Mouse (Mus musculus) kidney, embryonic 15.5 days (tissue): ENCODE results near the gene Guk1. TPM values are rescaled to one million over a fixed set of nuclear protein-coding genes. Genes with fewer than 3 reads are reported as not detected.

Experiments used
- ATAC-seq: fragments of 200-750 bp; cut with Nextera tagmentation; replicated peaks from 2 replicates; pipeline ENCODE4 v1.8.0; 2017; ENCODE audit warnings: moderate TSS enrichment; ENCODE audit not compliant: low FRiP score
- H3K27ac ChIP-seq: fragments of 300-500 bp; sonication (generic); 2 replicates; pipeline ENCODE4 v1.5.1; 2015; ENCODE audit warnings: mild to moderate bottlenecking, inconsistent platforms
- H3K27me3 ChIP-seq: fragments of 300-500 bp; sonication (generic); 2 replicates; pipeline ENCODE4 v1.6.1; 2015; ENCODE audit warnings: inconsistent platforms
- H3K36me3 ChIP-seq: fragments of 300-500 bp; sonication (generic); 2 replicates; pipeline ENCODE4 v1.6.1; 2015; ENCODE audit warnings: inconsistent platforms
- H3K4me1 ChIP-seq: fragments of 300-500 bp; sonication (generic); 2 replicates; pipeline ENCODE4 v1.6.1; 2015; ENCODE audit warnings: inconsistent platforms
- H3K4me2 ChIP-seq: fragments of 300-500 bp; sonication (generic); 2 replicates; pipeline ENCODE4 v1.6.1; 2015; ENCODE audit warnings: moderate library complexity, mild to moderate bottlenecking, inconsistent platforms
- H3K4me3 ChIP-seq: fragments of 300-500 bp; sonication (generic); replicated peaks from 2 replicates; pipeline ENCODE4 v1.5.1; 2015; ENCODE audit warnings: mild to moderate bottlenecking, inconsistent platforms
- H3K9ac ChIP-seq: fragments of 300-500 bp; sonication (generic); 2 replicates; pipeline ENCODE4 v1.6.1; 2015; ENCODE audit warnings: mild to moderate bottlenecking, inconsistent platforms
- H3K9me3 ChIP-seq: fragments of 300-500 bp; sonication (generic); replicated peaks from 2 replicates; pipeline ENCODE4 v1.6.1; 2016; ENCODE audit warnings: inconsistent platforms
- WGBS: fragments of 180-500 bp; shearing (Covaris S2); methylation state at CpG from one replicate; pipeline ENCODE4 v1.1.7; 2015; ENCODE audit warnings: mixed read lengths; 5-methylcytosine and 5-hydroxymethylcytosine counted together
- polyA plus RNA-seq: library from polyadenylated mRNA; unstranded; fragments of >200 nt; fragmentation: Nextera tagmentation; extraction: Ambion mirVana; gene quantifications from 2 replicates; pipeline ENCODE4 v1.2.1, GENCODE M21; 2015

Gene Guk1
- polyA plus RNA-seq, 1 experiment from 2014 or later, result 120 TPM

GRCm38 (mm10) chr11:59154220-59154619 lies 37.8 kb downstream of the Guk1 start:
- Histone ChIP-seq H3K4me1 (no peaks in the 10 kb centered on the region), H3K9me3 (no peaks in the 10 kb centered on the region), H3K27ac (no peak overlapping the region), H3K4me3 (no peak overlapping the region), H3K9ac (no peak overlapping the region), H3K4me2 (no peak overlapping the region), H3K36me3 (peaks cover 28% of the 10 kb centered on the region), H3K27me3 (no peaks in the 10 kb centered on the region)
- 87% methylated on average over 7 of the region's 7 CpGs for WGBS
- ATAC-seq, result no peak

- Histone ChIP-seq H3K27ac (no peak overlapping the region), H3K4me3 (no peak overlapping the region), H3K9me3 (no peaks in the 10 kb centered on the region), H3K4me1 (no peaks in the 10 kb centered on the region), H3K27me3 (no peaks in the 10 kb centered on the region), H3K4me2 (no peak overlapping the region), H3K36me3 (peaks cover 10% of the 10 kb centered on the region; the same call in 1 of the 2 replicates), H3K9ac (no peak overlapping the region)
- no peak for ATAC-seq
- 38% methylated on average over 3 of the region's 3 CpGs for WGBS
Observed at GRCm38 (mm10) chr11:59151729-59152128, 40.3 kb downstream of the Guk1 start.

- H3K27me3 ChIP-seq, result no peaks in the 10 kb centered on the region
- H3K9ac ChIP-seq, result no peak overlapping the region
- ATAC-seq, result no peak
- 72% methylated on average over 3 of the region's 3 CpGs for WGBS
- no peaks in the 10 kb centered on the region for H3K36me3 ChIP-seq
- no peaks in the 10 kb centered on the region for H3K9me3 ChIP-seq
- no peaks in the 10 kb centered on the region for H3K4me1 ChIP-seq
- H3K27ac ChIP-seq, result no peak overlapping the region
- H3K4me2 ChIP-seq, result no peak overlapping the region
- H3K4me3 ChIP-seq, result no peak overlapping the region
Observed at GRCm38 (mm10) chr11:59149302-59149701, 42.7 kb downstream of the Guk1 start.

GRCm38 (mm10) chr11:59142962-59143361 lies 49.0 kb downstream of the Guk1 start:
- H3K36me3 ChIP-seq, result no peaks in the 10 kb centered on the region
- no peak overlapping the region for H3K4me3 ChIP-seq
- no peaks in the 10 kb centered on the region for H3K9me3 ChIP-seq
- WGBS, result 65% methylated on average over 5 of the region's 5 CpGs
- H3K9ac ChIP-seq, result no peak overlapping the region
- no peak overlapping the region for H3K4me2 ChIP-seq
- no peak for ATAC-seq
- no peaks in the 10 kb centered on the region; the same call in 1 of the 2 replicates for H3K4me1 ChIP-seq
- no peak overlapping the region for H3K27ac ChIP-seq
- H3K27me3 ChIP-seq, result peaks cover 17% of the 10 kb centered on the region

GRCm38 (mm10) chr11:59141772-59142370 lies 50.1 kb downstream of the Guk1 start:
- ATAC-seq, result peak; percentile 74
- H3K4me2 ChIP-seq, result peak overlapping the region; percentile 54
- H3K4me1 ChIP-seq, result no peaks in the 10 kb centered on the region; the same call in 1 of the 2 replicates
- no peak overlapping the region for H3K9ac ChIP-seq
- peaks cover 28% of the 10 kb centered on the region for H3K27me3 ChIP-seq
- no peak overlapping the region for H3K27ac ChIP-seq
- WGBS, result 6% methylated on average over 14 of the region's 14 CpGs
- H3K9me3 ChIP-seq, result no peaks in the 10 kb centered on the region
- H3K4me3 ChIP-seq, result peak overlapping the region; percentile 24; the same call in 1 of the 2 replicates
- H3K36me3 ChIP-seq, result no peaks in the 10 kb centered on the region

GRCm38 (mm10) chr11:59138537-59139486 lies 53.2 kb downstream of the Guk1 start:
- no peak overlapping the region for H3K27ac ChIP-seq
- peaks cover 17% of the 10 kb centered on the region for H3K4me1 ChIP-seq
- H3K4me3 ChIP-seq, result no peak overlapping the region
- H3K9ac ChIP-seq, result no peak overlapping the region
- no peak overlapping the region for H3K4me2 ChIP-seq
- WGBS, result 43% methylated on average over 19 of the region's 19 CpGs
- no peaks in the 10 kb centered on the region for H3K9me3 ChIP-seq
- H3K27me3 ChIP-seq, result peaks cover 58% of the 10 kb centered on the region
- no peak for ATAC-seq
- no peaks in the 10 kb centered on the region for H3K36me3 ChIP-seq

GRCm38 (mm10) chr11:59136994-59137706 lies 54.9 kb downstream of the Guk1 start:
- no peak for ATAC-seq

GRCm38 (mm10) chr11:59135904-59136452 lies 56.0 kb downstream of the Guk1 start, which contains the start of gene Obscn:
TSS of gene Obscn (minus strand) at chr11:59136402.
- Histone ChIP-seq H3K9ac (no peak within 1 kb of the TSS), H3K9me3 (no peaks in the 10 kb centered on the region), H3K27me3 (peaks cover 76% of the 10 kb centered on the region), H3K4me3 (peak within 1 kb of the TSS; percentile 36), H3K36me3 (no peaks in the 10 kb centered on the region), H3K4me2 (peak within 1 kb of the TSS; percentile 54), H3K27ac (no peak within 1 kb of the TSS), H3K4me1 (peaks cover 17% of the 10 kb centered on the region)
- ATAC-seq, result no peak
- 16% methylated on average over 44 of the region's 44 CpGs for WGBS

More at GRCm38 (mm10) chr11:59136994-59137706, 54.9 kb downstream of the Guk1 start:
- 77% methylated on average over 12 of the region's 12 CpGs for WGBS
- peaks cover 17% of the 10 kb centered on the region for H3K4me1 ChIP-seq
- H3K4me3 ChIP-seq, result no peak overlapping the region
- H3K4me2 ChIP-seq, result no peak overlapping the region
- H3K36me3 ChIP-seq, result no peaks in the 10 kb centered on the region
- H3K27me3 ChIP-seq, result peaks cover 75% of the 10 kb centered on the region
- H3K9me3 ChIP-seq, result no peaks in the 10 kb centered on the region
- no peak overlapping the region for H3K9ac ChIP-seq
- no peak overlapping the region for H3K27ac ChIP-seq

- no peaks in the 10 kb centered on the region for H3K36me3 ChIP-seq
- H3K27ac ChIP-seq, result no peak overlapping the region
- H3K4me1 ChIP-seq, result peaks cover 17% of the 10 kb centered on the region
- H3K9me3 ChIP-seq, result no peaks in the 10 kb centered on the region
- H3K4me3 ChIP-seq, result peak overlapping the region; percentile 36
- H3K9ac ChIP-seq, result no peak overlapping the region
- ATAC-seq, result no peak
- peaks cover 73% of the 10 kb centered on the region for H3K27me3 ChIP-seq
- H3K4me2 ChIP-seq, result peak overlapping the region; percentile 54
- 5% methylated on average over 55 of the region's 55 CpGs for WGBS
Observed at GRCm38 (mm10) chr11:59135051-59135820, 56.8 kb downstream of the Guk1 start.

GRCm38 (mm10) chr11:59134373-59134997 lies 57.5 kb downstream of the Guk1 start:
- 6% methylated on average over 33 of the region's 35 CpGs for WGBS
- Histone ChIP-seq H3K27me3 (peaks cover 71% of the 10 kb centered on the region), H3K9ac (no peak overlapping the region)

More at GRCm38 (mm10) chr11:59134373-59134997, 57.5 kb downstream of the Guk1 start:
- H3K27ac ChIP-seq, result no peak overlapping the region
- H3K9me3 ChIP-seq, result no peaks in the 10 kb centered on the region
- no peaks in the 10 kb centered on the region for H3K36me3 ChIP-seq
- peak overlapping the region; percentile 19 for H3K4me3 ChIP-seq
- H3K4me2 ChIP-seq, result peak overlapping the region; percentile 54
- ATAC-seq, result peak; percentile 50; the same call in 1 of the 2 replicates
- H3K4me1 ChIP-seq, result peaks cover 17% of the 10 kb centered on the region
